Mouse (Mus musculus) midbrain, embryonic 11.5 days (tissue): ENCODE measurements around the gene Zfpm1. TPM values are rescaled to one million over a fixed set of nuclear protein-coding genes. Genes with fewer than 3 reads are reported as not detected.
A peak's percentile ranks its signal among the peaks of the same experiment; 100 is the strongest.

Source experiments
- ATAC-seq: fragments of 200-750 bp; cut with Nextera tagmentation; 2 replicates; pipeline ENCODE4 v1.8.0; 2017; ENCODE audit warnings: moderate TSS enrichment, moderate library complexity; ENCODE audit not compliant: low FRiP score
- DNase-seq: peaks from one replicate; pipeline ENCODE4 v3.0.0; 2015; ENCODE audit warnings: low spot score; ENCODE audit errors: missing footprints
- H3K27ac ChIP-seq: fragments of 300-500 bp; sonication (generic); 2 replicates; pipeline ENCODE4 v1.5.1; 2014; ENCODE audit warnings: low read depth, low read length
- H3K27me3 ChIP-seq: fragments of 300-500 bp; sonication (generic); 2 replicates; pipeline ENCODE4 v1.6.1; 2014; ENCODE audit warnings: mild to moderate bottlenecking, low read length, moderate library complexity, mixed read lengths; ENCODE audit not compliant: control insufficient read depth, insufficient read depth
- H3K36me3 ChIP-seq: fragments of 300-500 bp; sonication (generic); 2 replicates; pipeline ENCODE4 v1.6.1; 2014; ENCODE audit warnings: mild to moderate bottlenecking, low read length, moderate library complexity, mixed read lengths; ENCODE audit not compliant: control insufficient read depth, insufficient read depth
- H3K4me1 ChIP-seq: fragments of 300-500 bp; sonication (generic); 2 replicates; pipeline ENCODE4 v1.6.1; 2014; ENCODE audit warnings: low read length; ENCODE audit not compliant: control insufficient read depth, insufficient read depth
- H3K4me2 ChIP-seq: fragments of 300-500 bp; sonication (generic); 2 replicates; pipeline ENCODE4 v1.6.1; 2014; ENCODE audit warnings: mild to moderate bottlenecking, moderate library complexity
- H3K4me3 ChIP-seq: fragments of 300-500 bp; sonication (generic); 2 replicates; pipeline ENCODE4 v1.5.1; 2014; ENCODE audit warnings: low read depth, low read length
- H3K9ac ChIP-seq: fragments of 300-500 bp; sonication (generic); 2 replicates; pipeline ENCODE4 v1.6.1; 2014; ENCODE audit warnings: low read length
- H3K9me3 ChIP-seq: fragments of 300-500 bp; sonication (generic); 2 replicates; pipeline ENCODE4 v1.6.1; 2016; ENCODE audit warnings: low read length; ENCODE audit not compliant: control insufficient read depth
- WGBS: fragments of 180-500 bp; shearing (Covaris S2); extraction: QIAGEN DNeasy Blood & Tissue Kit; methylation state at CpG from one replicate; pipeline ENCODE4 v1.1.7; 2014; 5-methylcytosine and 5-hydroxymethylcytosine counted together
- polyA plus RNA-seq: library from polyadenylated mRNA; unstranded; fragments of >200 nt; fragmentation: Nextera tagmentation; extraction: Ambion mirVana; gene quantifications from 2 replicates; pipeline ENCODE4 v1.2.1, GENCODE M21; 2014

Gene Zfpm1
- polyA plus RNA-seq, 1 experiment from 2014 or later: 1.8 TPM

DNA sequence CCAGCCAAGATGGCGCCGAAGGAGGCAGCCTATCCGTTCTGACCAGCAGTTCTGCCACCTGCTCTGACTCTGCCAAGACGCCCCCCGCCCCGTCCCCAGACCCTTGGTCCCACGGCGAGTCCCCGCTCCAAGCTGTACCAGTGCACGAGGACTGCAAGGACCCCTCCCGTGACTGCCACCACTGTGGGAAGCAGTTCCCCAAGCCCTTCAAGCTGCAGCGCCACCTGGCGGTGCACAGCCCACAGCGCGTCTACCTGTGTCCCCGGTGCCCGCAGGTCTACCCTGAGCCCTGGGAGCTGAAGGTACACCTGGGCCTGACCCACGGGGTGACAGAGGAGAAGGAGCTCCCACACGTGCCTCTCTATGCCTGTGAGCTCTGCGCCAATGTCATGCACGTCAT, 12.5 kb upstream of the Zfpm1 start:
- H3K27me3 ChIP-seq: peaks cover 6% of the 10 kb centered on the region; the same call in 1 of the 2 replicates
- no peaks in the 10 kb centered on the region for H3K9me3 ChIP-seq
- H3K4me2 ChIP-seq: peak overlapping the region; percentile 65
- DNase-seq (peak; percentile 97), ATAC-seq (peak; percentile 52)
- peak overlapping the region; percentile 37 for H3K4me3 ChIP-seq
- no peak overlapping the region for H3K27ac ChIP-seq
- no peaks in the 10 kb centered on the region for H3K36me3 ChIP-seq
- H3K9ac ChIP-seq: peak overlapping the region; percentile 58
- no peaks in the 10 kb centered on the region; the same call in 1 of the 2 replicates for H3K4me1 ChIP-seq
- 3% methylated on average over 21 of the region's 21 CpGs for WGBS

DNA sequence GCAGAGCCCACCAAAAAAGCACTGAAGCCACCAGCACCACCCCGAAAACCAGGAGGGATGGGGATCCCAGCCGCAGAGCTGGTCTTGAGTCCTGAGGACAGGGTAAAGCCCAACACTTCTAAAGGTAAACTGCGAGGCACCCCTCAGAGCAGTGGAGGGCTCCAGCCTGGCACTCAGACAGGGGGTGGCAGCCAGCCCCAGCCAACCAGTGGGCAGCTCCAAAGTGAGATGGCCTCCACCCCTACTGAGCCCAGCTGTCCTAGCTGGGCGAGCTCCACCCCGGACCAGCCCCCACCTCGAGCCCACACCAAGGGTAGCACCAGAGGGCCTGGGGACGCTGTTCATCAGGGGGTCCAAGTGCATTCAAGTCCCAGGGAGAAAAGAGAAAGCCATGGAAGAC, 11.4 kb upstream of the Zfpm1 start:
- no peak for ATAC-seq
- Histone ChIP-seq H3K4me2 (no peak overlapping the region), H3K9ac (no peak overlapping the region), H3K27me3 (peaks cover 6% of the 10 kb centered on the region; the same call in 1 of the 2 replicates), H3K9me3 (no peaks in the 10 kb centered on the region), H3K36me3 (no peaks in the 10 kb centered on the region), H3K27ac (no peak overlapping the region), H3K4me3 (no peak overlapping the region), H3K4me1 (no peaks in the 10 kb centered on the region; the same call in 1 of the 2 replicates)
- DNase-seq: no peak
- 73% methylated on average over 7 of the region's 7 CpGs for WGBS

DNA sequence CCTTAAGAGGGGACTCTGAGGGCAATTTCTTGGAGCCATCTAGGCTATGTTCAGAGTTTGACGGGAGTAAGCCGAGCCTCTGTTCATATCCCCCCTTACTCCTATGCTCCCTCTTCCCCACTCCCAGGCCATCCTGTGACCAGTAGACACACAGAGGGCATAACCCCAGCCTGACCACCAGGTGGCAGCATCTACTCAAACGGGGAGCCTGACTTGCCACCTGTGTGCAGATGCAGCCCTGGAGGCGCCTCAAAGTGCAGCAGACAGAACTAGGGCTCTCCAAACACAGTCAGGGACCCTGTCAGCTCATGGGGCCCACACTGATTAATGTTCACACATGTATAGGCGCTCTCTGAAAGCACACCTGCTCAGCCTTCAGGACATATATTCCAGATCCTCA, 8.8 kb upstream of the Zfpm1 start:
- Histone ChIP-seq H3K4me1 (no peaks in the 10 kb centered on the region; the same call in 1 of the 2 replicates), H3K36me3 (no peaks in the 10 kb centered on the region), H3K27me3 (peaks cover 6% of the 10 kb centered on the region; the same call in 1 of the 2 replicates), H3K4me3 (no peak overlapping the region), H3K9me3 (no peaks in the 10 kb centered on the region), H3K27ac (no peak overlapping the region), H3K4me2 (no peak overlapping the region), H3K9ac (no peak overlapping the region)
- peak; percentile 67 for ATAC-seq
- 11% methylated on average over 5 of the region's 5 CpGs for WGBS
- DNase-seq: peak; percentile 95

DNA sequence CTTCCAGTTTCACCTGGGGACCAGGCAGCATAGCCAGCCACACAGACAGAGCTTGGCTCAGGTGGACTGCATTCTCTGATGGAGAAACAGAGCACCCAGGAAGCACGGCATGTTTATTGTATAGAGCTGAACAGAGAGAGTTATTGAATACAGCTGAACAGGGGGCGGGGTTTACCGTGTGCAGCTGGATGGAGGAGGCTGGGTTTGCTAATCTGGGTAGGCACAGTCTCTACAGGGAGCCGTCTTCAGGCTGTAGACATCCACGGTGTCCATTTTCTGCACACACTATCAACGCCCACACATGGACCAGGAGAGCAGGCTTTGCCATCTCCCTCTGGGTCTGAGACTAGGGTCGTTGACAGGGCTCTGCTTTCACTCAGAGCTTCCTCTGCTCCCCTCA, 8.1 kb upstream of the Zfpm1 start:
- H3K4me1 ChIP-seq: no peaks in the 10 kb centered on the region; the same call in 1 of the 2 replicates

DNA sequence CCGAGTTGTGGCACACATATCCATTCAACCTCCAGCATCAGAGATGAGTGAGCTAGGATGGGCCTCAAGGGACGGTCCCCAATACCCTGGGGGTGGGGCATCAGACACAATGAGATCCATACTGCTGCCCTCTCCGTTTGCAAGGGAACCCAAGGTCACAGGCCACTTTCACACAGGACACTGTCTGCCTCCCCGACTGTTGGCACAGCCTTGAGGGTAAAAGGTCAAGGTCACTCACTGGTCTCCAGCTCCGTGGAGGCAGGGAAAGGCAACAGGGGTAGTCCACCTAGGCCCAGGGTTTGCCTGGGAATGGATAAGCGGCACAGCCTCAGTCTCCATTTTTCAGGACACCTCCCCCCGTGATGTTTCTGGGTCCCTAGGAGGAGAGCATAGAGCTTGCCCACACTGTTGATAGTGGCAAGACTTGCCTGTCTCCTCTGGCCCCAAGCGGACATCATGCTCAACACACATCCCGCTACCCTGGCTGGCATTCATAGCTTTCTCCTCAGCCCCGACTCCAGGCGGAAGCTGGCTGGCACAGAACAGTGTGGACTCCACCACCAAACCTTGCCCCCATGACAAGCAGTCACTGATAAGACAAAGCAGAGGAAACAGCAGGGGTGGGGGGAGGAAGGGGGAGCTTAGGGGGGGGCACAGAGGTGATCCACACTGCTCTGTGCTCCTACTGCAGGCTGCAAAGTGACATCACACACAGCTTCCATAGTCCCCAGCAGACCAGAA, 7.1 kb upstream of the Zfpm1 start:
- Histone ChIP-seq H3K27ac (no peak overlapping the region), H3K27me3 (peaks cover 6% of the 10 kb centered on the region; the same call in 1 of the 2 replicates), H3K4me1 (no peaks in the 10 kb centered on the region; the same call in 1 of the 2 replicates), H3K4me3 (no peak overlapping the region), H3K9ac (no peak overlapping the region), H3K36me3 (no peaks in the 10 kb centered on the region), H3K4me2 (no peak overlapping the region), H3K9me3 (no peaks in the 10 kb centered on the region)
- no peak for ATAC-seq
- DNase-seq: no peak
- 77% methylated on average over 11 of the region's 11 CpGs for WGBS

More for the DNA sequence above, 8.1 kb upstream of the Zfpm1 start:
- Histone ChIP-seq H3K4me3 (no peak overlapping the region), H3K27ac (no peak overlapping the region), H3K36me3 (no peaks in the 10 kb centered on the region), H3K4me2 (no peak overlapping the region), H3K9ac (no peak overlapping the region), H3K27me3 (peaks cover 6% of the 10 kb centered on the region; the same call in 1 of the 2 replicates), H3K9me3 (no peaks in the 10 kb centered on the region)
- WGBS: 49% methylated on average over 7 of the region's 7 CpGs
- ATAC-seq: no peak
- no peak for DNase-seq

- Histone ChIP-seq H3K9ac (no peak overlapping the region), H3K4me3 (no peak overlapping the region)
Measured at GRCm38 (mm10) chr8:122276308-122276707, 5.6 kb upstream of the Zfpm1 start.

GRCm38 (mm10) chr8:122277204-122277995, 4.5 kb upstream of the Zfpm1 start:
- Histone ChIP-seq H3K36me3 (no peaks in the 10 kb centered on the region), H3K9me3 (no peaks in the 10 kb centered on the region), H3K4me3 (no peak overlapping the region), H3K4me1 (peaks cover 7% of the 10 kb centered on the region), H3K27ac (no peak overlapping the region), H3K9ac (no peak overlapping the region), H3K4me2 (no peak overlapping the region), H3K27me3 (peaks cover under 1% of the 10 kb centered on the region; the same call in 1 of the 2 replicates)
- DNase-seq: no peak
- no peak for ATAC-seq
- WGBS: 82% methylated on average over 18 of the region's 18 CpGs

More at GRCm38 (mm10) chr8:122276308-122276707, 5.6 kb upstream of the Zfpm1 start:
- Histone ChIP-seq H3K36me3 (no peaks in the 10 kb centered on the region), H3K9me3 (no peaks in the 10 kb centered on the region), H3K27me3 (no peaks in the 10 kb centered on the region), H3K4me2 (no peak overlapping the region), H3K4me1 (peaks cover 6% of the 10 kb centered on the region), H3K27ac (no peak overlapping the region)
- WGBS: 90% methylated on average over 5 of the region's 5 CpGs
- ATAC-seq (no peak), DNase-seq (no peak)

- 78% methylated on average over 4 of the region's 4 CpGs for WGBS
- ATAC-seq (no peak), DNase-seq (no peak)
- Histone ChIP-seq H3K4me3 (no peak overlapping the region), H3K9ac (no peak overlapping the region), H3K4me2 (no peak overlapping the region), H3K36me3 (no peaks in the 10 kb centered on the region), H3K27ac (no peak overlapping the region), H3K27me3 (peaks cover 25% of the 10 kb centered on the region), H3K9me3 (no peaks in the 10 kb centered on the region), H3K4me1 (peaks cover 29% of the 10 kb centered on the region)
Measured at GRCm38 (mm10) chr8:122280156-122280555, 1.8 kb upstream of the Zfpm1 start.
